In the genomic region with DNA sequence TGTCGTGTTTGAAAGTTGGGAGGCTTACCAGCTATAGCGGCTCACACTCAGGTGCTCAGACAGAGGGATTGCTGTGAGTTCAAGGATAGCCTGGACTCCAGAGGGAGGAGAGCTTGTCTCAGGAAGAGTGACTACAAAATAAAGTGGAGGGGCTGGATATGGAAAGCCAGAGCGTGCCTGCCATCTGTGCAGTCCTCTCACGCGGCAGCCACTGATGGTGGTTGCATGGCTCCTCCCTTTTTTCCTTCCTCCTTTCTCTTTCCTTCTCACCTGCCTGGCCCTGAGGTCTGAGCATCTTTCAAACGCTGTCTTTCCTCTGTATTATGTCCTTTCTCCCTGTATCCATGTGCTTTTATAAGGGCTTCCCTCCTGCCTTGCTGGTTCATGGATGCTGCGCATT, we compare ENCODE assay signal across 1 mouse cellular context.
TF ChIP-seq lines count a peak whose summit lies in the region.

No protein-coding gene starts in this region.

TF ChIP-seq in CH12.LX, 34 proteins besides CTCF, POLR2A, EP300 and RAD21:
- TF ChIP-seq SIN3A (IDR thresholded peaks at IDR 0.05; ENCODE audit: low read length) (no peak), BHLHE40 (IDR thresholded peaks at IDR 0.05; ENCODE audit: low read depth, low read length) (peak; percentile 51; the same call in 1 of the 2 replicates)
